ENCODE assay signal across 8 mouse cellular contexts in the genomic region with DNA sequence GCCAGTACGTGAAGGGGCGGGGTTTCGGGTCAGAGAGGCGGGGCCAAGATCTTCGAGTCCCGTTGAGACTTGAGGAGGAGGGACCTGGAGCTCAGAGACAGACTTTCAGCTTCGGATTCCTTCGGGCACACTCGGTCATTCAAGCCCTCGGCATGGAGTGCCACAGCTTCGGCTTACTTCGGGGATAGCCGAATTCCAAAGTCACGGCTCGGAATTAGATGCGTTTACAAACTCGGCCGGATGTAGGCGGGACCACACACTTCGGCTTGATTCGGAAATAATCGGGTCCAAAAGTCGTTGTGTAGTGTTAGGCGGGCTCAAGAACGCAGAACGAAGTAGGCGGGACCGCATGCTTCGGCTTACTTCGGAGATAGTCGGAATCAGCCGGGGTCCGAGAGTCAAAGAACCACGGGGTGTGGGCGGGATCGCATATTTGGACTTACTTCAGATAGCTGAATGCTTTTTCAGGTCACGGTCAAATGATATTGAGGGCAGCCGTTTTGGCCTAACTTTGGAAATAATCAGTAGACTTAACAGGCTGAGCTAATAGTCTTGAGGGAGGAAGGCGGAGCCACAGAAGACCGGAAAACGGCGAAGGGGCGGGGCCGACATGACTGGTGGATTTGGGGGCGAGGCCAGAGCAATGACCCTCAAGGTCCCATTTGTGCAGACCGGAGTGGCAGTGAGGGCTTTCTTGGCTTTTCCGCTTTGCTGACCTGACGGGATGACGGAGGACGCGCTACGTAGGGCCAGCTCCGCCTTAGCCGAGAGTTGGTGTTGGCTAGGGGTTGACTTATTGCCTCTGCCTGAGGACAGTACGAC. TPM values are rescaled to one million over a fixed set of nuclear protein-coding genes. Genes with fewer than 3 reads are reported as not detected.
A peak's percentile ranks its signal among the peaks of the same experiment; 100 is the strongest.
DNase-seq lines count a peak whose midpoint lies in the region; ATAC-seq and TF ChIP-seq lines count a peak whose summit lies in the region.

A gene (minus strand): TSS at position 537 of the 822 bp plus-strand sequence.

- peak within 1 kb of the TSS; percentile 71 for H3K4me2 ChIP-seq in forebrain, embryonic 16.5 days (ENCODE audit: low read length)
- H3K4me2 ChIP-seq in lung, embryonic 14.5 days: peak within 1 kb of the TSS; percentile 82

- DNase-seq in G1E (ENCODE audit: low spot score): peak; percentile 93
- peak; percentile 92 to 95 for DNase-seq in cerebellum, adult 18-20 months
- DNase-seq in heart, postnatal 36 days: peak; percentile 94
- peak; percentile 96 to 98 for DNase-seq in layer of hippocampus, adult 2 months (ENCODE audit: low spot score in 2 of 2)
- peak; percentile 99 for DNase-seq in lung, embryonic 14.5 days
- peak; percentile 99 for DNase-seq in thymus, adult 2 months

- H3K27ac ChIP-seq in forebrain, embryonic 16.5 days (ENCODE audit: low read length): peak within 1 kb of the TSS; percentile 81
- H3K27ac ChIP-seq in layer of hippocampus, adult 2 months: peak within 1 kb of the TSS; percentile 94
- peak within 1 kb of the TSS; percentile 98 for H3K27ac ChIP-seq in lung, embryonic 14.5 days (ENCODE audit: low read depth)
- H3K27ac ChIP-seq in olfactory bulb, adult 2 months (ENCODE audit: insufficient read depth, low read depth, low read length): peak within 1 kb of the TSS; percentile 81
- peak within 1 kb of the TSS; percentile 77 for H3K27ac ChIP-seq in thymus, adult 2 months (ENCODE audit: control insufficient read depth, insufficient read depth, low read length)

- under 1% methylated on average over 55 of the region's 55 CpGs for WGBS in forebrain, embryonic 16.5 days
- WGBS in lung, embryonic 14.5 days: under 1% methylated on average over 55 of the region's 55 CpGs
- WGBS in olfactory bulb, adult 2 months: under 1% methylated on average over 55 of the region's 55 CpGs
- WGBS in thymus, adult 2 months: under 1% methylated on average over 55 of the region's 55 CpGs

- H3K36me3 ChIP-seq in G1E (replicated peaks): peaks cover 54% of the 10 kb centered on the region
- peaks cover 5% of the 10 kb centered on the region; the same call in 1 of the 2 replicates for H3K36me3 ChIP-seq in forebrain, embryonic 16.5 days (ENCODE audit: control insufficient read depth, insufficient read depth)
- peaks cover 42% of the 10 kb centered on the region for H3K36me3 ChIP-seq in lung, embryonic 14.5 days (ENCODE audit: insufficient read depth)
- no peaks in the 10 kb centered on the region for H3K36me3 ChIP-seq in thymus, adult 2 months (ENCODE audit: control insufficient read depth, insufficient read depth, low read length)

- peak; percentile 82 for ATAC-seq in G1E (ENCODE audit: extremely low read depth, insufficient number of reproducible peaks, low FRiP score, poor library complexity, severe bottlenecking)
- ATAC-seq in forebrain, embryonic 16.5 days: peak; percentile 93
- ATAC-seq in lung, embryonic 14.5 days (ENCODE audit: insufficient read depth): peak; percentile 91

- peak within 1 kb of the TSS; percentile 72 for H3K9ac ChIP-seq in forebrain, embryonic 16.5 days (replicated peaks; ENCODE audit: low read depth, low read length)
- peak within 1 kb of the TSS; percentile 88 for H3K9ac ChIP-seq in lung, embryonic 14.5 days

- no peaks in the 10 kb centered on the region for H3K9me3 ChIP-seq in G1E (replicated peaks)
- no peaks in the 10 kb centered on the region for H3K9me3 ChIP-seq in forebrain, embryonic 16.5 days (ENCODE audit: control insufficient read depth, low read length)
- H3K9me3 ChIP-seq in lung, embryonic 14.5 days (ENCODE audit: low read depth, low read length): no peaks in the 10 kb centered on the region

- H3K27me3 ChIP-seq in G1E (ENCODE audit: insufficient read depth, low read length): no peaks in the 10 kb centered on the region
- H3K27me3 ChIP-seq in forebrain, embryonic 16.5 days (replicated peaks; ENCODE audit: control insufficient read depth, insufficient read depth, low read length): no peaks in the 10 kb centered on the region
- no peaks in the 10 kb centered on the region for H3K27me3 ChIP-seq in lung, embryonic 14.5 days (ENCODE audit: insufficient read depth, low read length)
- H3K27me3 ChIP-seq in thymus, adult 2 months (ENCODE audit: control insufficient read depth, insufficient read depth, low read length): no peaks in the 10 kb centered on the region

- no peak for TF ChIP-seq CTCF in G1E (IDR thresholded peaks at IDR 0.05; ENCODE audit: low read depth, low read length)
- no peak for TF ChIP-seq CTCF in layer of hippocampus, adult 2 months (conservative IDR thresholded peaks at IDR 0.05)
- TF ChIP-seq CTCF in lung, embryonic 14.5 days (IDR thresholded peaks at IDR 0.05; ENCODE audit: low read depth): no peak
- TF ChIP-seq CTCF in olfactory bulb, adult 2 months (IDR thresholded peaks at IDR 0.05; ENCODE audit: insufficient read depth, low read depth, low read length): no peak
- TF ChIP-seq CTCF in thymus, adult 2 months (IDR thresholded peaks at IDR 0.05; ENCODE audit: borderline replicate concordance, control insufficient read depth, extremely low read depth, insufficient read depth, low read length, poor library complexity): 0 out of 2 replicates have a peak, but pooled peaks have one; percentile 21

- intact Hi-C loops in heart, postnatal 36 days (cut with DNase I): loop anchor here (5.0 kb wide), 1 partner anchor 46 kb away; a partner anchor contains a TSS

- TF ChIP-seq POLR2A in olfactory bulb, adult 2 months (IDR thresholded peaks at IDR 0.05; ENCODE audit: insufficient read depth, low read depth, low read length): no peak
- peak; percentile 50; the same call in 1 of the 2 replicates for TF ChIP-seq POLR2A in thymus, adult 2 months (IDR thresholded peaks at IDR 0.05; ENCODE audit: control insufficient read depth, extremely low read depth, insufficient read depth, low read length, poor library complexity)

- peaks cover 39% of the 10 kb centered on the region for H3K4me1 ChIP-seq in G1E (ENCODE audit: insufficient read depth, low read depth, low read length)
- H3K4me1 ChIP-seq in forebrain, embryonic 16.5 days (replicated peaks; ENCODE audit: control insufficient read depth, insufficient read depth, low read length): peaks cover 19% of the 10 kb centered on the region
- H3K4me1 ChIP-seq in lung, embryonic 14.5 days (ENCODE audit: insufficient read depth): peaks cover 3% of the 10 kb centered on the region; the same call in 1 of the 2 replicates
- H3K4me1 ChIP-seq in olfactory bulb, adult 2 months (ENCODE audit: control insufficient read depth, insufficient read depth, low read length): peaks cover 15% of the 10 kb centered on the region
- H3K4me1 ChIP-seq in thymus, adult 2 months (replicated peaks; ENCODE audit: control insufficient read depth, insufficient read depth, low read length): peaks cover 16% of the 10 kb centered on the region

- peak within 1 kb of the TSS; percentile 88 for H3K4me3 ChIP-seq in G1E (ENCODE audit: low read depth, low read length)
- peak within 1 kb of the TSS; percentile 77 for H3K4me3 ChIP-seq in forebrain, embryonic 16.5 days (replicated peaks; ENCODE audit: low read length)
- H3K4me3 ChIP-seq in layer of hippocampus, adult 2 months: peak within 1 kb of the TSS; percentile 96
- peak within 1 kb of the TSS; percentile 79 for H3K4me3 ChIP-seq in lung, embryonic 14.5 days (ENCODE audit: low read depth, low read length)
- peak within 1 kb of the TSS; percentile 74 for H3K4me3 ChIP-seq in olfactory bulb, adult 2 months (ENCODE audit: insufficient read depth, low read depth, low read length)
- peak within 1 kb of the TSS; percentile 69 for H3K4me3 ChIP-seq in thymus, adult 2 months (ENCODE audit: control insufficient read depth, insufficient read depth, low read length)

RNA-seq across cellular contexts. Expression of the gene that starts here (rescaled TPM):
- total RNA-seq in G1E (2014; fragmentation: Nextera tagmentation) (36.2 and 38.0 TPM in 2 replicates), G1E (2017) (20.6 and 21.3 TPM in 2 replicates)
- polyA plus RNA-seq in G1E (2012): 57.0 and 67.4 TPM in 2 replicates
- 60.6 and 86.3 TPM in 2 replicates for polyA plus RNA-seq in forebrain, embryonic 16.5 days (2015; fragmentation: Nextera tagmentation; extraction: Ambion mirVana)
- total RNA-seq in heart, postnatal 36 days (2021): 10 to 100 TPM; 18.7 to 22.1 TPM
- total RNA-seq in layer of hippocampus, adult 2 months (2021): 100 to 1,000 TPM; 160 to 170 TPM
- 38.0 and 44.2 TPM in 2 replicates for polyA plus RNA-seq in lung, embryonic 14.5 days (2014; fragmentation: Nextera tagmentation; extraction: Ambion mirVana)
- polyA plus RNA-seq in olfactory bulb, adult 2 months (2012; ENCODE audit: insufficient read depth, insufficient read length, low replicate concordance, missing spikeins): not detected in 2 replicates
- 75.5 and 82.5 TPM in 2 replicates for polyA plus RNA-seq in thymus, adult 2 months (2012; rRNA removed)

Comparison
In these comparisons a context has a peak if more than half of its experiments do, and no peak if none do; other contexts are left out.
1. Peak in every context shown above with its lines: DNase-seq, ATAC-seq, H3K4me3 ChIP-seq and H3K27ac ChIP-seq.
2. RNA of the gene that starts here (total RNA-seq): 160 to 170 TPM in layer of hippocampus, adult 2 months; 20.6 to 38.0 TPM in G1E and 18.7 to 22.1 TPM in heart, postnatal 36 days; every median in the first group is over 4 times any median in the second.